Mouse (Mus musculus): ENCODE measurements around the gene Il27ra.
"Not testable (repeated sequence)": the region's sequence is repeated elsewhere in the genome, so short reads cannot be mapped to it uniquely, and the experiment has no call there.

Gene Il27ra

GRCm38 (mm10) chr8:83996567-83997505 is 45.6 kb downstream of the Il27ra start:
- in situ Hi-C loops (cut with MseI, MboI), result no loop called here

- in situ Hi-C loops (cut with MseI, MboI), result no loop called here
These were observed 46.4 kb downstream of the Il27ra start for GRCm38 (mm10) chr8:83995973-83996372.

GRCm38 (mm10) chr8:83994030-83994429 is 48.4 kb downstream of the Il27ra start:
- in situ Hi-C loops (cut with MseI, MboI), result no loop called here

GRCm38 (mm10) chr8:83992488-83992887 is 49.9 kb downstream of the Il27ra start:
- in situ Hi-C loops (cut with MseI, MboI), result no loop called here

- in situ Hi-C loops (cut with MseI, MboI), result no loop called here
These were observed 52.2 kb downstream of the Il27ra start for GRCm38 (mm10) chr8:83990170-83990569.

- in situ Hi-C loops (cut with MseI, MboI), result no loop called here
These were observed 53.1 kb downstream of the Il27ra start for GRCm38 (mm10) chr8:83989243-83989642.

GRCm38 (mm10) chr8:83983222-83983621 is 59.2 kb downstream of the Il27ra start:
- in situ Hi-C loops (cut with MseI, MboI), result not testable (repeated sequence)

- in situ Hi-C loops (cut with MseI, MboI), result no loop called here
These were observed 59.9 kb downstream of the Il27ra start for GRCm38 (mm10) chr8:83982449-83982848.

- in situ Hi-C loops (cut with MseI, MboI), result no loop called here
These were observed 60.9 kb downstream of the Il27ra start for GRCm38 (mm10) chr8:83981533-83981932.

GRCm38 (mm10) chr8:83980845-83981244 is 61.5 kb downstream of the Il27ra start:
- in situ Hi-C loops (cut with MseI, MboI), result no loop called here
